Mouse (Mus musculus): ENCODE data around the gene Olfr801. TPM values are rescaled to one million over a fixed set of nuclear protein-coding genes. Genes with fewer than 3 reads are reported as not detected.

The Olfr801 gene
- not detected for polyA plus RNA-seq (2014; fragmentation: Illumina TruSeq; extraction: RNeasy Lipid Tissue Mini Kit (QIAGEN cat#74804); ENCODE audit: low replicate concordance)

GRCm38 (mm10) chr10:129673765-129674164, at the start of gene Olfr801:
Gene Olfr801 (minus strand): TSS chr10:129673865.

GRCm38 (mm10) chr10:129702910-129703309, 29.2 kb upstream of the Olfr801 start, which contains the start of gene Olfr804:
Gene Olfr804 (plus strand): TSS chr10:129703210.

GRCm38 (mm10) chr10:129694186-129694585, 20.5 kb upstream of the Olfr801 start, which contains the start of gene Olfr803:
Gene Olfr803 (minus strand): TSS chr10:129694286.

GRCm38 (mm10) chr10:129688069-129688468, 14.4 kb upstream of the Olfr801 start, which contains the start of gene Olfr802:
Gene Olfr802 (minus strand): TSS chr10:129688169.

GRCm38 (mm10) chr10:129657394-129657793, 16.3 kb downstream of the Olfr801 start, which contains the start of gene Olfr800:
Gene Olfr800 (plus strand): TSS chr10:129657694.

GRCm38 (mm10) chr10:129637184-129637583, 36.5 kb downstream of the Olfr801 start, which contains the start of gene Olfr799:
Gene Olfr799 (plus strand): TSS chr10:129637484.

GRCm38 (mm10) chr10:129627834-129628233, 45.8 kb downstream of the Olfr801 start, which contains the start of gene Olfr798:
Gene Olfr798 (minus strand): TSS chr10:129627934.

Other genes with a start within 250 kb of the Olfr801 start
- not detected for gene Olfr786, start 246.6 kb downstream of the Olfr801 start, polyA plus RNA-seq (2014; fragmentation: Illumina TruSeq; extraction: RNeasy Lipid Tissue Mini Kit (QIAGEN cat#74804); ENCODE audit: low replicate concordance)
- gene Olfr787, start 212.0 kb downstream of the Olfr801 start, polyA plus RNA-seq (2014; fragmentation: Illumina TruSeq; extraction: RNeasy Lipid Tissue Mini Kit (QIAGEN cat#74804); ENCODE audit: low replicate concordance) = not detected
- not detected for gene Olfr788, start 202.9 kb downstream of the Olfr801 start, polyA plus RNA-seq (2014; fragmentation: Illumina TruSeq; extraction: RNeasy Lipid Tissue Mini Kit (QIAGEN cat#74804); ENCODE audit: low replicate concordance)
- gene Olfr789, start 189.1 kb downstream of the Olfr801 start, polyA plus RNA-seq (2014; fragmentation: Illumina TruSeq; extraction: RNeasy Lipid Tissue Mini Kit (QIAGEN cat#74804); ENCODE audit: low replicate concordance) = not detected
- not detected for gene Olfr790, start 175.4 kb downstream of the Olfr801 start, polyA plus RNA-seq (2014; fragmentation: Illumina TruSeq; extraction: RNeasy Lipid Tissue Mini Kit (QIAGEN cat#74804); ENCODE audit: low replicate concordance)
- not detected for gene Olfr791, start 152.1 kb downstream of the Olfr801 start, polyA plus RNA-seq (2014; fragmentation: Illumina TruSeq; extraction: RNeasy Lipid Tissue Mini Kit (QIAGEN cat#74804); ENCODE audit: low replicate concordance)
- not detected for gene Olfr792, start 134.7 kb downstream of the Olfr801 start, polyA plus RNA-seq (2014; fragmentation: Illumina TruSeq; extraction: RNeasy Lipid Tissue Mini Kit (QIAGEN cat#74804); ENCODE audit: low replicate concordance)
- gene Olfr794, start 106.2 kb downstream of the Olfr801 start, polyA plus RNA-seq (2014; fragmentation: Illumina TruSeq; extraction: RNeasy Lipid Tissue Mini Kit (QIAGEN cat#74804); ENCODE audit: low replicate concordance) = not detected
- gene Olfr796, start 61.3 kb downstream of the Olfr801 start, polyA plus RNA-seq (2014; fragmentation: Illumina TruSeq; extraction: RNeasy Lipid Tissue Mini Kit (QIAGEN cat#74804); ENCODE audit: low replicate concordance) = not detected
- not detected for gene Olfr798, start 45.9 kb downstream of the Olfr801 start, polyA plus RNA-seq (2014; fragmentation: Illumina TruSeq; extraction: RNeasy Lipid Tissue Mini Kit (QIAGEN cat#74804); ENCODE audit: low replicate concordance)
- not detected for gene Olfr799, start 36.4 kb downstream of the Olfr801 start, polyA plus RNA-seq (2014; fragmentation: Illumina TruSeq; extraction: RNeasy Lipid Tissue Mini Kit (QIAGEN cat#74804); ENCODE audit: low replicate concordance)
- gene Olfr800, start 16.2 kb downstream of the Olfr801 start, polyA plus RNA-seq (2014; fragmentation: Illumina TruSeq; extraction: RNeasy Lipid Tissue Mini Kit (QIAGEN cat#74804); ENCODE audit: low replicate concordance) = not detected
- not detected for gene Olfr802, start 14.3 kb upstream of the Olfr801 start, polyA plus RNA-seq (2014; fragmentation: Illumina TruSeq; extraction: RNeasy Lipid Tissue Mini Kit (QIAGEN cat#74804); ENCODE audit: low replicate concordance)
- not detected for gene Olfr803, start 20.4 kb upstream of the Olfr801 start, polyA plus RNA-seq (2014; fragmentation: Illumina TruSeq; extraction: RNeasy Lipid Tissue Mini Kit (QIAGEN cat#74804); ENCODE audit: low replicate concordance)
- gene Olfr804, start 29.3 kb upstream of the Olfr801 start, polyA plus RNA-seq (2014; fragmentation: Illumina TruSeq; extraction: RNeasy Lipid Tissue Mini Kit (QIAGEN cat#74804); ENCODE audit: low replicate concordance) = not detected
- gene Olfr805, start 55.5 kb upstream of the Olfr801 start, polyA plus RNA-seq (2014; fragmentation: Illumina TruSeq; extraction: RNeasy Lipid Tissue Mini Kit (QIAGEN cat#74804); ENCODE audit: low replicate concordance) = not detected
- gene Olfr806, start 68.1 kb upstream of the Olfr801 start, polyA plus RNA-seq (2014; fragmentation: Illumina TruSeq; extraction: RNeasy Lipid Tissue Mini Kit (QIAGEN cat#74804); ENCODE audit: low replicate concordance) = not detected
- not detected for gene Olfr807, start 83.9 kb upstream of the Olfr801 start, polyA plus RNA-seq (2014; fragmentation: Illumina TruSeq; extraction: RNeasy Lipid Tissue Mini Kit (QIAGEN cat#74804); ENCODE audit: low replicate concordance)
- gene Olfr808, start 91.6 kb upstream of the Olfr801 start, polyA plus RNA-seq (2014; fragmentation: Illumina TruSeq; extraction: RNeasy Lipid Tissue Mini Kit (QIAGEN cat#74804); ENCODE audit: low replicate concordance) = not detected
- gene Olfr809, start 100.8 kb upstream of the Olfr801 start, polyA plus RNA-seq (2014; fragmentation: Illumina TruSeq; extraction: RNeasy Lipid Tissue Mini Kit (QIAGEN cat#74804); ENCODE audit: low replicate concordance) = not detected
- gene Olfr810, start 121.1 kb upstream of the Olfr801 start, polyA plus RNA-seq (2014; fragmentation: Illumina TruSeq; extraction: RNeasy Lipid Tissue Mini Kit (QIAGEN cat#74804); ENCODE audit: low replicate concordance) = not detected
- gene Olfr811, start 130.5 kb upstream of the Olfr801 start, polyA plus RNA-seq (2014; fragmentation: Illumina TruSeq; extraction: RNeasy Lipid Tissue Mini Kit (QIAGEN cat#74804); ENCODE audit: low replicate concordance) = not detected
- not detected for gene Olfr812, start 172.2 kb upstream of the Olfr801 start, polyA plus RNA-seq (2014; fragmentation: Illumina TruSeq; extraction: RNeasy Lipid Tissue Mini Kit (QIAGEN cat#74804); ENCODE audit: low replicate concordance)
- gene Olfr813, start 181.5 kb upstream of the Olfr801 start, polyA plus RNA-seq (2014; fragmentation: Illumina TruSeq; extraction: RNeasy Lipid Tissue Mini Kit (QIAGEN cat#74804); ENCODE audit: low replicate concordance) = not detected
- not detected for gene Olfr814, start 206.0 kb upstream of the Olfr801 start, polyA plus RNA-seq (2014; fragmentation: Illumina TruSeq; extraction: RNeasy Lipid Tissue Mini Kit (QIAGEN cat#74804); ENCODE audit: low replicate concordance)
- not detected for gene Olfr815, start 232.0 kb upstream of the Olfr801 start, polyA plus RNA-seq (2014; fragmentation: Illumina TruSeq; extraction: RNeasy Lipid Tissue Mini Kit (QIAGEN cat#74804); ENCODE audit: low replicate concordance)
- not detected for gene Olfr816, start 241.7 kb upstream of the Olfr801 start, polyA plus RNA-seq (2014; fragmentation: Illumina TruSeq; extraction: RNeasy Lipid Tissue Mini Kit (QIAGEN cat#74804); ENCODE audit: low replicate concordance)

Measured in small intestine, adult 10 weeks (tissue).